Mouse (Mus musculus) B cell, adult (primary cell): ENCODE measurements around the gene Clec11a. TPM values are rescaled to one million over a fixed set of nuclear protein-coding genes. Genes with fewer than 3 reads are reported as not detected.

Source experiments
- total RNA-seq: library from RNA; stranded (reverse); gene quantifications from 4 replicates; pipeline ENCODE4 v1.2.4, GENCODE M21; 2023; ENCODE audit not compliant: inconsistent age

Clec11a gene
- total RNA-seq, result 1.00 to 2.5 TPM (median 1.2 TPM) in 4 replicates

GRCm38 (mm10) chr7:44306516-44307240, at the start of gene Clec11a:
Gene Clec11a, minus strand, starts transcription at chr7:44306902.

GRCm38 (mm10) chr7:44309475-44310284, 3.0 kb upstream of the Clec11a start, which contains the start of gene Shank1:
Gene Shank1, plus strand, starts transcription at chr7:44310253.

GRCm38 (mm10) chr7:44261147-44261546, 45.6 kb downstream of the Clec11a start, which contains the start of gene Gm15517:
Gene Gm15517, plus strand, starts transcription at chr7:44261447.

GRCm38 (mm10) chr7:44257278-44257677, 49.4 kb downstream of the Clec11a start, which contains the start of gene Acp4:
Gene Acp4, minus strand, starts transcription at chr7:44257378.

Other genes starting within 250 kb of the Clec11a start
- gene Klk1b21, start 204.6 kb downstream of the Clec11a start, total RNA-seq, result not detected in 4 replicates
- gene Klk1b22, start 194.2 kb downstream of the Clec11a start, total RNA-seq, result not detected in 4 replicates
- not detected in 4 replicates for gene Klk1b16, start 170.1 kb downstream of the Clec11a start, total RNA-seq
- gene Klk1b24, start 118.7 kb downstream of the Clec11a start, total RNA-seq, result not detected in 4 replicates
- not detected in 4 replicates for gene Klk1b3, start 108.7 kb downstream of the Clec11a start, total RNA-seq
- gene Klk1b4, start 99.5 kb downstream of the Clec11a start, total RNA-seq, result not detected in 4 replicates
- gene Klk1b5, start 91.0 kb downstream of the Clec11a start, total RNA-seq, result not detected in 4 replicates
- gene Klk1, start 81.5 kb downstream of the Clec11a start, total RNA-seq, result not detected in 4 replicates
- gene Gm36864, start 70.7 kb downstream of the Clec11a start, total RNA-seq, result not detected in 4 replicates
- 0.87 to 1.9 TPM (median 1.5 TPM) in 4 replicates for gene 1700028J19Rik, start 60.2 kb downstream of the Clec11a start, total RNA-seq
- gene 2410002F23Rik, start 60.2 kb downstream of the Clec11a start, total RNA-seq, result 153 to 193 TPM (median 178 TPM) in 4 replicates
- not detected in 4 replicates for gene Acp4, start 49.5 kb downstream of the Clec11a start, total RNA-seq
- gene Gm15517, start 45.5 kb downstream of the Clec11a start, total RNA-seq, result not detected in 4 replicates
- 29.6 to 39.7 TPM (median 36.1 TPM) in 4 replicates for gene Shank1, start 3.4 kb upstream of the Clec11a start, total RNA-seq
- gene Syt3, start 77.2 kb upstream of the Clec11a start, total RNA-seq, result not detected in 4 replicates
- not detected in 4 replicates for gene 1700008O03Rik, start 78.9 kb upstream of the Clec11a start, total RNA-seq
- gene Lrrc4b, start 122.1 kb upstream of the Clec11a start, total RNA-seq, result not detected in 4 replicates
- not detected in 4 replicates for gene Aspdh, start 158.5 kb upstream of the Clec11a start, total RNA-seq
- gene Josd2, start 161.1 kb upstream of the Clec11a start, total RNA-seq, result 64.3 to 78.1 TPM (median 67.9 TPM) in 4 replicates
- gene Emc10, start 189.6 kb upstream of the Clec11a start, total RNA-seq, result 69.5 to 76.6 TPM (median 74.0 TPM) in 4 replicates
- 8.6 to 15.4 TPM (median 11.1 TPM) in 4 replicates for gene Fam71e1, start 189.7 kb upstream of the Clec11a start, total RNA-seq
- 14.9 to 16.7 TPM (median 15.5 TPM) in 4 replicates for gene Mybpc2, start 217.8 kb upstream of the Clec11a start, total RNA-seq
- gene Spib, start 225.2 kb upstream of the Clec11a start, total RNA-seq, result 495 to 541 TPM (median 519 TPM) in 4 replicates
- 150 to 170 TPM (median 155 TPM) in 4 replicates for gene Pold1, start 241.9 kb upstream of the Clec11a start, total RNA-seq
- 363 to 416 TPM (median 382 TPM) in 4 replicates for gene Nr1h2, start 247.0 kb upstream of the Clec11a start, total RNA-seq